Mouse (Mus musculus): ENCODE measurements at regions not wholly inside any gene's neighbourhood (a gene's known extent, or its start where the extent isn't known, plus 50 kb on each side); places are given as distances from the start of the nearest gene placed in this dataset.

GRCm38 (mm10) chr13:110819301-110819862, 424.5 kb downstream of the Plk2 start:
- TF ChIP-seq POLR2A (IDR thresholded peaks at IDR 0.05; ENCODE audit: insufficient read length, low read depth) (no peak), POLR2AphosphoS2 (IDR thresholded peaks at IDR 0.05; ENCODE audit: insufficient read length, low read depth) (no peak)

Measured in myocyte (in vitro differentiated cells).